Mouse (Mus musculus) embryo, embryonic 11.5 days (tissue): ENCODE data around the gene Pex11a.

ENCODE experiments used
- DNase-seq: peaks from one replicate; pipeline ENCODE4 v3.0.0-alpha.2; 2012; ENCODE audit warnings: low read depth, low spot score

The Pex11a gene

DNA sequence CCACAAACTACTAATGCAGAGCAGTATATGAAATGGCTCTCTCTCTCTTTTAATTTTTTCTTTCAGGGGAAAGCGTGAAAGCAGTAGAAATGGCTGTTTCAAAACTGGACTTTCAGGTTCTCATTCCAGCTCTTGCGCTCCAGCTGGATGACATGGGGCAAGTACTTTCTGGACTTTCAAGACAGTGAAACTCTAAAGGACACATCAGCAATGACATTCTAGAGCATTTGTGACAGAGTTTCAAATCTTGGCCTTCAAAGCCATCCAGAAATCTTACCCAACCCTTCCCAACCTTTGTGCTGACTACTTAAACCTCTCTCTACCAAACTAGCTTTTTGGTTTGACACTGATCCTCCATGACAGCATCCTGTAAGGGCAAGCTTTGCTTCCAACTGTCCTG lies 4.0 kb downstream of the Pex11a start:
- no peak for DNase-seq

GRCm38 (mm10) chr7:79736511-79736910 lies 6.4 kb downstream of the Pex11a start:
- no peak for DNase-seq

DNA sequence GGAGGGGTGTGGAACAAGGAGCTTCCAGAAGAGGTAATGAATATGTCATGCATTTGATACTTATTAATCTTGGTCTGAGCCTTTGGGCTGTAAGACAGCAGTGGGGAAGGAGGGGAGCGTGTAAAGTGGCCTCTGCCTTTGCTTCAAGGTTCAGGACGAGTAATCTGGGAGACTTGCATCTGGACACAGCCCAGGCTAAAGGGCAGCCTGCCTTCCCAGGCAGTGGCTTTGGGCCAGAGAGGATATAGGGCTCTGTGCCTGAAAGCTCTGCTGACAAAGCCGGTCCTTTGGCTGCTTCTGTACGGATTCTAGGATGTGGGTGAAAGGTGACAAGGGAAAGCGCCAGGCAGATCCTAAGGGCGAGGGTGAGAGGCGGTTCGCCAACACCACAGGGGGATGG lies 8.4 kb downstream of the Pex11a start:
- DNase-seq, result no peak

GRCm38 (mm10) chr7:79732622-79733021 lies 10.3 kb downstream of the Pex11a start, which contains the start of gene Plin1:
TSS of gene Plin1 (minus strand) at chr7:79732903.
- no peak for DNase-seq

- DNase-seq, result no peak
Measured at GRCm38 (mm10) chr7:79731438-79731837, 11.5 kb downstream of the Pex11a start.

- no peak for DNase-seq
Measured at GRCm38 (mm10) chr7:79729743-79730370, 13.1 kb downstream of the Pex11a start.

- DNase-seq, result peak; percentile 57
Measured at GRCm38 (mm10) chr7:79729169-79729568, 13.8 kb downstream of the Pex11a start.

GRCm38 (mm10) chr7:79728219-79728618 lies 14.7 kb downstream of the Pex11a start:
- peak; percentile 61 for DNase-seq

- DNase-seq, result no peak
Measured at GRCm38 (mm10) chr7:79727091-79727490, 15.8 kb downstream of the Pex11a start.

- DNase-seq, result no peak
Measured at GRCm38 (mm10) chr7:79721386-79721977, 21.4 kb downstream of the Pex11a start.

GRCm38 (mm10) chr7:79715187-79715981 lies 27.5 kb downstream of the Pex11a start, which contains the start of gene Kif7:
TSS of gene Kif7 (minus strand) at chr7:79715720.
- DNase-seq, result peak; percentile 83

- no peak for DNase-seq
Measured at GRCm38 (mm10) chr7:79710831-79711230, 32.1 kb downstream of the Pex11a start.

DNA sequence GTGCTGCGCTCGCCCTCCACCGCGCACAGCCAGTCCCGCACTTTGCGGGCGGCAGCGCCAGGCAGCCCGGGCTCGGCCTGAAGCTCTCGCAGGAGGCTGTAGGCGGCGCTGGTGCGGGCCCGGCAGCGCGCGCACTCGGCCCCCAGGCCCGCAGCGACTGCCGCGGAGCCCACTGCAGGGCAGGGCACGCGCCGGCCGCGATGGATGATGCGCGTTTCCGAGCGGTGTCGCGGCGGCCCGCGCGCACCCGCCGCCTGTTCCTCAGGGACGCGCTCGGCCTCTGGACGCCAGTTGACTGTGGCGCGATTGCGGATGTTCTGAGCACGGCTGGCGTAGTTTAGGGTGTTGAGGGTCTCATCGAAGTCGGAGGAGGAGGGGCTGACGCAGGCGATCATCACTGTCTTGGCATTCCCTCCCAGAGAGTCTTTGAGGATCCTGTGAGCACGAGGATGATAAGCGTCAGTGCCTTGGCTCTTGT lies 32.8 kb downstream of the Pex11a start:
- peak; percentile 58 for DNase-seq

GRCm38 (mm10) chr7:79705210-79705609 lies 37.7 kb downstream of the Pex11a start:
- no peak for DNase-seq

DNA sequence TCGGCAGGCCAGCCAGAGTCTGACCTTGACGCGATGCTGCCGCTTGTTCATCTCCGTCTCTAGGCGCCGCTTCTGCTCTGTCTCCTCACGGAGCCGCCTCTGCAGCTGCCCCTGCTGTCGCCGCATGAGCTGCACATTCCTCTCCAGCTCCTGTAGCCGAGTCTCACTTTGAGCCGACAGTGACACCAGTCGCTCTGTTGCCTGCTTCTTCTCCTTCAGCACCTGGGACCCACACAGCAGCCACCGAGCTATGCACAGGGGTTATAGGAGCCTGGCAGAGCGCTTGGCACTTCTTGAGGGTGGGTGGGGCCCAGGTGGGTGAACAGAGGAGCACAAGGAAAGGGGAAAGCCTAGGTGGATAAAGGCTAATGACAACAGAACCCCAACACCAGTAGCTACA lies 40.2 kb downstream of the Pex11a start:
- no peak for DNase-seq

- no peak for DNase-seq
Measured at GRCm38 (mm10) chr7:79696495-79696894, 46.4 kb downstream of the Pex11a start.
